Mouse (Mus musculus) CH12.LX (cell line): ENCODE measurements around the gene BC107364. TPM values are rescaled to one million over a fixed set of nuclear protein-coding genes. Genes with fewer than 3 reads are reported as not detected.
"Not testable (repeated sequence)": the region's sequence is repeated elsewhere in the genome, so short reads cannot be mapped to it uniquely, and the experiment has no call there.

Experiments
- DNase-seq: peaks from one replicate; pipeline ENCODE4 v3.0.0-alpha.2; 2013; ENCODE audit errors: extremely low read depth
- H3K27ac ChIP-seq: 2 replicates; pipeline ENCODE4 v1.5.1; 2012; ENCODE audit warnings: low read depth, mild to moderate bottlenecking, control low read depth, moderate library complexity; ENCODE audit not compliant: insufficient read depth
- H3K27me3 ChIP-seq: replicated peaks from 2 replicates; pipeline ENCODE3; 2012; ENCODE audit warnings: inconsistent platforms
- H3K36me3 ChIP-seq, 2 experiments: replicated peaks in 1 of 2; 2 replicates each; pipeline versions ENCODE3 to v1.6.1; 2012; ENCODE audit warnings: inconsistent platforms in 1 of 2, low read length in 1 of 2, mild to moderate bottlenecking in 1 of 2, mixed read lengths in 1 of 2, moderate library complexity in 1 of 2; ENCODE audit not compliant: control insufficient read depth in 1 of 2, insufficient read depth in 1 of 2
- H3K4me1 ChIP-seq, 2 experiments: 2 replicates each; pipeline ENCODE4 v1.6.1; 2012; ENCODE audit warnings: inconsistent platforms in 1 of 2, moderate library complexity in 1 of 2; ENCODE audit not compliant: insufficient read depth in 2 of 2, control insufficient read depth in 1 of 2
- H3K4me2 ChIP-seq: 2 replicates; pipeline ENCODE4 v1.6.1; 2012; ENCODE audit warnings: low read depth, mild to moderate bottlenecking, control low read depth; ENCODE audit not compliant: poor library complexity, insufficient read depth, severe bottlenecking
- H3K4me3 ChIP-seq, 3 experiments: fragments of 150-350 bp in 1 of 3; sonication (generic) in 1 of 3; replicated peaks in 1 of 3; 2 replicates each; pipeline versions ENCODE3 to v1.5.1; 2011 to 2012; ENCODE audit warnings: low read depth in 2 of 3, low read length in 2 of 3, mild to moderate bottlenecking in 2 of 3, moderate library complexity in 2 of 3, control low read depth in 1 of 3, improper control_type of control experiment in 1 of 3, inconsistent platforms in 1 of 3, mixed read lengths in 1 of 3; ENCODE audit not compliant: poor library complexity in 1 of 3
- H3K79me2 ChIP-seq: replicated peaks from 2 replicates; pipeline ENCODE4 v1.6.1; 2012; ENCODE audit warnings: mild to moderate bottlenecking, moderate library complexity; ENCODE audit not compliant: control insufficient read depth, poor library complexity, insufficient read depth, severe bottlenecking; ENCODE audit errors: extremely low read depth
- H3K9ac ChIP-seq: 2 replicates; pipeline ENCODE4 v1.6.1; 2012; ENCODE audit warnings: low read depth, mild to moderate bottlenecking, control low read depth, moderate library complexity; ENCODE audit not compliant: insufficient read depth
- H3K9me3 ChIP-seq: replicated peaks from 2 replicates; pipeline ENCODE3; 2012; ENCODE audit warnings: low read length, inconsistent platforms, mixed read lengths
- BHLHE40 ChIP-seq: IDR thresholded peaks from 2 replicates; pipeline ENCODE4 v1.6.1; 2011; ENCODE audit warnings: mild to moderate bottlenecking, low read depth, low read length, improper control_type of control experiment
- POLR2A ChIP-seq: IDR thresholded peaks from 2 replicates; pipeline ENCODE4 v1.6.1; 2011; ENCODE audit warnings: low read depth, mild to moderate bottlenecking, improper control_type of control experiment, low read length
- RCOR1 ChIP-seq: conservative IDR thresholded peaks from 2 replicates; pipeline ENCODE4 v1.6.1; 2012; ENCODE audit warnings: low read depth, mild to moderate bottlenecking, inconsistent platforms, low read length, improper control_type of control experiment
- dilution Hi-C: fragments of 300-500 bp; cut with MboI; formaldehyde crosslinking; loops from 2 replicates; pipeline ENCODE4 v1.14.3; 2020; ENCODE audit warnings: low sequenced_read_pairs; ENCODE audit not compliant: extremely low pct_unique_long_range_greater_than_20kb, extremely low pct_ligation_motif_present
- in situ Hi-C: fragments of 300-500 bp; cut with MboI; formaldehyde crosslinking; loops from 3 replicates; pipeline ENCODE4 v1.14.3; 2019; ENCODE audit warnings: low sequenced_read_pairs, low pct_ligation_motif_present, low pct_unique_long_range_greater_than_20kb, mixed read lengths
- polyA plus RNA-seq: library from polyadenylated mRNA; unstranded; fragments of >175 nt; gene quantifications from 2 replicates; pipeline ENCODE4 v1.2.1, GENCODE M21; 2012; ENCODE audit warnings: low read depth; ENCODE audit not compliant: insufficient read length
- total RNA-seq, 2 experiments: library from RNA; depleted of rRNA; stranded (reverse); fragments of 300-350 nt in 1 of 2; fragments of >200 nt in 1 of 2; gene quantifications; 2 replicates each; pipeline ENCODE4 v1.2.3; 2012 to 2014

Gene BC107364
- total and polyA plus RNA-seq, 3 experiments: 0.13 TPM; not detected in 2

DNA sequence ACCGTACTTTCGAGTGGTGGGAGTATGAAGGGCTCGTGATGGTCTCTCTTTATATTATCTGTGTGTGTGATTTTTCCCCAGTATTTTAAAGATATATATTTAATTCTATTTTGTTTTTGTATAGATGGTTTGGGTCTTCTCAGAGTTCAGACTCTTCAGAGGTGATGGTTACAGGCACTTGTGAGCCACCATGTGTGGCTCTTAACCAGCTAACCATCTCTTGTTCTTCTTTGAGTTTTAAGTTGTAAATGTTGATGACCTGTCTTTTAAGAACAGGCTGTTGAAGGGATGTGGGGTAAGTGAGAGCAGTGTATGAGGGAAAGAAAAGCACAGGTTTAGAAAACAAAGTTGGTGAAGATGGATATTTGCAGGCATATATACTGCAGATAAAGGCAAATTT is 42.8 kb upstream of the BC107364 start:
- dilution Hi-C loops: no loop called here
- Histone ChIP-seq H3K9me3 (no peaks in the 10 kb centered on the region), H3K27ac (no peak overlapping the region), H3K4me3 (no peak overlapping the region), H3K4me2 (no peak overlapping the region), H3K4me1 (peaks cover 0 to 13% of the 10 kb centered on the region in 2 experiments; a peak in 1 of 4 replicates), H3K9ac (no peak overlapping the region), H3K36me3 (no peaks in the 10 kb centered on the region), H3K27me3 (peaks cover 3% of the 10 kb centered on the region), H3K79me2 (no peaks in the 10 kb centered on the region)
- in situ Hi-C loops: no loop called here
- no peak for TF ChIP-seq RCOR1
- TF ChIP-seq BHLHE40: no peak
- DNase-seq: no peak

DNA sequence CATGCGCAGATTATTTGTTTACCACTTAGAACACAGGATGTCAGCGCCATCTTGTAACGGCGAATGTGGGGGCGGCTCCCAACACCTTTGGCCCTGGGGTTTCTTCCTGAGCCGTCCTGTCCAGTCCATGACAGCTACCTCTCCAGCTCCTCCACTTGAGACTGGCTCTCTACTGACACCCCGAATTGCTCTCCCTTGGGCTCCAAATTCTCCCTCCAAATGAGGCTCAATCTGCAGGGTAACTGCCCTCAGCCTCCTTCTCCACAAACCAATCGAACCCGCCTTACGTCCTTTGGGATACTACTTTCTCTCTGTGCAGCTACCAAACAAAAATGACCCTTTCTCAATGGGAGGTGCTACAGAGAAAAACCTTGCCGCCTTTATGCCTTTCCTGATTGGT is 42.4 kb upstream of the BC107364 start:
- H3K27ac ChIP-seq, dilution Hi-C loops: not testable (repeated sequence)

DNA sequence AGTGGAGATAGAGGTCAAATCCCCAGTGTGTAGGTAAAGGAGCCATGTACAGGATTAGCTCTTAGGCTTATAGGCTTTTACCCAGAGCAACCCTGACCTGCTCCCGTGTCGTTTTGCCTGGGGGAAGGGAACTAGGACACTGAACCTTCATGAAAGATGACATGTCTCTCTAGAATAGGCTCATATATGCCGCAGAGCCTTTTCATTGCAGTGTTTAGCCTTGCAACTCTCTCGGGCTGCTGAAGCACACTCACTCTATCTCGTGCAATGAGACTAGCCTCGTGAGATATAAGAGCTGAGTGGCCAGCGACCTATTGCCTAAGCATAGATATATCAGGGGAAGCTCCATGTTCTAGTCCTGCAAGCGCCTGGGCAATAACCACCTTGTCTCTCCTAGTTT is 37.5 kb upstream of the BC107364 start:
- H3K4me3 ChIP-seq, H3K36me3 ChIP-seq, H3K9me3 ChIP-seq, H3K27me3 ChIP-seq, DNase-seq, in situ Hi-C loops, dilution Hi-C loops, H3K4me2 ChIP-seq, H3K9ac ChIP-seq, H3K79me2 ChIP-seq: not testable (repeated sequence)
- peaks cover 0 to 13% of the 10 kb centered on the region in 2 experiments; a peak in 2 of 4 replicates for H3K4me1 ChIP-seq
- H3K27ac ChIP-seq: peak overlapping the region; percentile 89

More for the DNA sequence above, 42.4 kb upstream of the BC107364 start:
- in situ Hi-C loops, H3K4me2 ChIP-seq, H3K4me3 ChIP-seq, H3K9ac ChIP-seq, H3K36me3 ChIP-seq, DNase-seq, H3K9me3 ChIP-seq, H3K79me2 ChIP-seq, H3K27me3 ChIP-seq: not testable (repeated sequence)
- H3K4me1 ChIP-seq: peaks cover 0 to 13% of the 10 kb centered on the region in 2 experiments; a peak in 1 of 4 replicates

DNA sequence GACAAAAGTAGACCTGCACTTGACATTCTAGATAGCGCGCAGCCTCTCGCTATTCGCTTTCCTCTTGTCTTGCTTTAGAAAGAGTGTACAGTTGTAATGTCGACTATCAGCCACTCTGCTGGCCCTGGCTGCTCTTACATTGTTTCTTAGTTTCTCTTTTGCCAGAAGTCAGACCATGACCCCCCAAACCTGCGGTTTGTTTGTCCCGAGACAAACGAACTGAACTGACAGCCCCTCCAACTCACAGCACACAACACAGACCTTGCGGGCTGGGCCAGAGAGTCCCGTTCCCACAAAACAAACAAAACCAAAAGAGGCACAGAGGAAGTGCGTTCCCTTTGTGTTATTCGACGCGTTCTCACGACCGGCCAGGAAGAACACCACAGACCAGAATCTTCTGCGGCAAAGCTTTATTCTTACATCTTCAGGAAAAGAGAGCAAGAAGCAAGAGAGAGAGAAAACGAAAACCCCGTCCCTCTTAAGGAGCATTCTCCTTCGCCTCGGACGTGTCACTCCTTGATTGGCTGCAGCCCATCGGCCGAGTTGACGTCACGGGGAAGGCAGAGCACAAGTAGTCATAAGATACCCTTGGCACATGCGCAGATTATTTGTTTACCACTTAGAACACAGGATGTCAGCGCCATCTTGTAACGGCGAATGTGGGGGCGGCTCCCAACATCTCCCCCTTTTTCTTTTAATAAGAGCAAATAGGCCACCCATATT is 37.0 kb upstream of the BC107364 start:
- DNase-seq, H3K36me3 ChIP-seq, H3K79me2 ChIP-seq, H3K9me3 ChIP-seq, dilution Hi-C loops, H3K9ac ChIP-seq, in situ Hi-C loops, H3K4me3 ChIP-seq, H3K4me2 ChIP-seq: not testable (repeated sequence)
- Histone ChIP-seq H3K27ac (peak overlapping the region; percentile 92), H3K4me1 (peaks cover 0 to 19% of the 10 kb centered on the region in 2 experiments; a peak in 2 of 4 replicates), H3K27me3 (peaks cover 12% of the 10 kb centered on the region)
- peak; percentile 51; the same call in 1 of the 2 replicates for TF ChIP-seq POLR2A

DNA sequence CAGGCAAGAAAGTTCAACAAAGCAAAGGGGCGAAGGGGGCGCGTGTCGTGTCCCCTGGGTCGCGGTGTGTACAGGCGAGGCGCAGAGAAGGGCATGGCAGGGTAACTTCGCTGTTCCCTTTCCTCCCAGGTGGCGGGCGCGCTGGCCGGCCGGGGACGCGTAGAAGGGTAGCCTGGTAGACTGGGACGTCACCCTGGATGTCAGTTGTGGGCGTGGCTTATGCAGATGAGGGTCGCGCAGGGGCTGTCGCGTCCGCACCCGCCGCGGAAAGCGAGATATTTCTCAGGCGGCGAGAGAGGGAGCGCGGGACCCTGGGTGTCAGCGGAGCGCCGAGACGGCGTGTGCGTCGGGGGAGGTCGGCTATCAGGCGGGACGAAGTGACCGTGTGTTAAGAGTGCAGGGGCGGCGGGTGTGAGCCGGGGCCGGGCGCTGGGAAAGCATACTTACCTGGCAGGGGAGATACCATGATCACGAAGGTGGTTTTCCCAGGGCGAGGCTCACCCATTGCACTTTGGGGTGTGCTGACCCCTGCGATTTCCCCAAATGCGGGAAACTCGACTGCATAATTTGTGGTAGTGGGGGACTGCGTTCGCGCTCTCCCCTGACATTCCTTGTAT is 36.3 kb upstream of the BC107364 start:
- Histone ChIP-seq H3K27ac (peak overlapping the region; percentile 56), H3K9ac (peak overlapping the region; percentile 96), H3K27me3 (peaks cover 18% of the 10 kb centered on the region), H3K4me3 (peak overlapping the region in 2 of 3 experiments; percentile 46 to 56), H3K4me1 (peaks cover 0 to 19% of the 10 kb centered on the region in 2 experiments; a peak in 2 of 4 replicates), H3K4me2 (peak overlapping the region; percentile 99)
- H3K36me3 ChIP-seq, in situ Hi-C loops, dilution Hi-C loops, DNase-seq, H3K9me3 ChIP-seq, H3K79me2 ChIP-seq: not testable (repeated sequence)
